Mouse (Mus musculus) urinary bladder, postnatal 25 days (tissue): ENCODE measurements around the gene Uqcc3.
A peak's percentile ranks its signal among the peaks of the same experiment; 100 is the strongest.
"Not testable (repeated sequence)": the region's sequence is repeated elsewhere in the genome, so short reads cannot be mapped to it uniquely, and the experiment has no call there.

Experiments used
- DNase-seq: peaks from one replicate; pipeline ENCODE4 v3.0.0; 2022; ENCODE audit warnings: low spot score

Uqcc3 gene

GRCm38 (mm10) chr19:8850402-8850901 lies 30.3 kb downstream of the Uqcc3 start, which contains the start of gene Lrrn4cl:
Gene Lrrn4cl, plus strand, starts transcription at chr19:8850768.
- no peak for DNase-seq

GRCm38 (mm10) chr19:8848356-8848755 lies 32.4 kb downstream of the Uqcc3 start:
- DNase-seq = no peak

GRCm38 (mm10) chr19:8844371-8845129 lies 36.2 kb downstream of the Uqcc3 start:
- DNase-seq = peak; percentile 82

GRCm38 (mm10) chr19:8842961-8843360 lies 37.8 kb downstream of the Uqcc3 start:
- no peak for DNase-seq

- no peak for DNase-seq
These were observed 39.7 kb downstream of the Uqcc3 start for GRCm38 (mm10) chr19:8841012-8841411.

- peak; percentile 70 for DNase-seq
These were observed 40.6 kb downstream of the Uqcc3 start for GRCm38 (mm10) chr19:8839908-8840791.

- DNase-seq = no peak
These were observed 41.4 kb downstream of the Uqcc3 start, which contains the start of gene Gng3 for GRCm38 (mm10) chr19:8839103-8839907. Gene Gng3, minus strand, starts transcription at chr19:8839194.

GRCm38 (mm10) chr19:8838041-8838730 lies 42.5 kb downstream of the Uqcc3 start:
- DNase-seq = peak; percentile 36

- peak; percentile 67 for DNase-seq
These were observed 43.4 kb downstream of the Uqcc3 start, which contains the start of gene Bscl2 for GRCm38 (mm10) chr19:8837251-8837791. Gene Bscl2, plus strand, starts transcription at chr19:8837467.

- DNase-seq = not testable (repeated sequence)
These were observed 44.4 kb downstream of the Uqcc3 start for GRCm38 (mm10) chr19:8836327-8836726.

GRCm38 (mm10) chr19:8832971-8833370 lies 47.8 kb downstream of the Uqcc3 start:
- no peak for DNase-seq

- DNase-seq = no peak
These were observed 49.5 kb downstream of the Uqcc3 start for GRCm38 (mm10) chr19:8831262-8831661.

GRCm38 (mm10) chr19:8830664-8831063 lies 50.1 kb downstream of the Uqcc3 start:
- DNase-seq = no peak
